Mouse (Mus musculus) kidney, postnatal 10 days (tissue): ENCODE data around the gene Fign.
A peak's percentile ranks its signal among the peaks of the same experiment; 100 is the strongest.

Experiments used
- DNase-seq: peaks from one replicate; pipeline ENCODE4 v3.0.0; 2021; ENCODE audit warnings: mixed read lengths

Fign gene

DNA sequence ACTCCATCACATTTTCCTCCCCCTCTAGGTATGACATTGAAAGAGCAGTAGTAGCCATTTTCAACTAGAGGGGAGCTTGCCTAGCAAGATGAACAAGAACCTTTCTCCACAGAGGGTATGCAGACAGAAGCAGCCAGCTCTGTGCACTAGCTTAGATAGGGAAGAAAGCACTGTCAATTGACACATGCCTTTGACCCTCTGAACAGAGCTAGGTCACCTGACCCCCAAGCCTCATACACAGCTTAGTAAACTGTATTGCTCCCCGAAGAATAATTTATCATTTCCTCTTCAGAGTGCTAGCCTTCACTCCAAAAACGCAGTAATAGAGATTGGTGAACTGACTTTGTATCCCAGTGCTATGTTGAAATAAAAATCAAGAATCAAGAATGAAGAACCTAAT lies 49.7 kb downstream of the Fign start:
- DNase-seq, result no peak

DNA sequence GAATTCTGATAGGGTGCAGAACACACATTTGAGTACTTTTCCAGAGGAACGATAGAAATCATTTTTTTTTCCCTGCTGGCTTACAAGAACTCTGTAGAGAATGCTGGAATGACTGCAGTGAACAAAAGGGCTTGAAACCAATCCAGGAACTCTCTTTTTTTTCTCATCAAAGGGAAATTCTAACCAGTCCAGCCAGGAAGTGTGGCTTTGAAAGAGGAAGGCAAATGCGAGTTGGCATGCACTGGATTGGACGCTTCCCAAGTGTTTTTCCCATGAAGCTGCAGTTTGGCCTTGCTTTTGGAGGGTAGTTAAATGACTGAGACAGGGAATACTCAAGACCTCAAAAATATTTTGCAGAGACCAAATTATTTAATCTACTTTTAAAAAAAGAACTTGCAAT lies 54.7 kb downstream of the Fign start:
- peak; percentile 65 for DNase-seq

DNA sequence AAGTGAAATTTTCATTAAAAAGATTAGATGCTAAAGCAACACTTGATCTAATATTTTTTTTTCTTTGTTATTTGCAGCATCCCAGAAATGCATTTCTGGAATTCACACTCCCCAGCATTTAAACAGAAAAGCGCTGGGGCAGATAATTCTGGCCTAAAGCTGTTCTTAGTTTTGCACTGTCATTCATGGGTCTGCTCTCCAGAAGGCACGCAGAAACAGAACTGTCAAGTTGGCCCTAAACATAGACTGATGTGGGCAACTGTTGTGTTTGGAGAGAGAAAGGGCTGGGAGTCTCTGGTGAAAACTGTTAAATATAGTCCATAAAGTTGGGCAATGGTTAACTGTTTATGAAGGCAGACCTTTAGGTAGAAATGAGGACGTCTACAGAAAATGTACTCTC lies 62.4 kb downstream of the Fign start:
- no peak for DNase-seq

DNA sequence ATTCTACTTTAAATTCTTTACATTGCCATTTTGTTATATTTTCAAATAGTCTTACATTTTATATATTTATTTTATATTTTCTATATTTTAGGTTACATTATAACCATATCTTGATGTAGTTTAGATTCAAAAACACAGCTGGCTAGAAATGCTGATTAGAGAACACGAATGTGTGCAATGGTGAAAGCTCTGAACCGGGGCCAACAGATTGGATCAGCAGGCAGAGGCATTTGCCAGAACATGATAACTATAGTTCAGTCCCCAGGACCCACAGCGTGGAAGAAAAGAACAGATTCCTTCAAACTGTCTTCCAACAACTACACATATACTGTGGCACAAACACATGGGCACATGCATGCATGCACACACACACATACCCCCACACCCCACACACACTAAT lies 64.0 kb downstream of the Fign start:
- DNase-seq, result peak; percentile 14

DNA sequence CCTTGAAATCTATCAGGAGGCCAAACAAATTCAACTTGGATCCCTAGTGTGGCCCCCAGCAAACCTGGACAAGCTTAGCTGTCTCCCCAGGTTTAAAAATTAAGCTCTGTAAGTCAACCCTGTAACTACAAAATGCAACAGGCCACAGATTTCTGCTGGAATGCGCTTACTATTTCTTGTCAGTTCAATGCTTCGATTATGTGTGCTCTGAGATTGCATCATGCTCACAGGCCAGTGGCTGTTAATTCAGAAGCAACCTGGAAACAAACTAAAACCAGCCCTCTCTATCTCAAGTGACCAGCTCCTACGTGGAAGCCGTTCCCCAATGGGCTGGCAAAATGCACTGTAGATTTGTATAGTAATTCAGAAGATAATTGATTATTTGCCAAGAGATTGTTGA lies 71.9 kb downstream of the Fign start:
- no peak for DNase-seq

DNA sequence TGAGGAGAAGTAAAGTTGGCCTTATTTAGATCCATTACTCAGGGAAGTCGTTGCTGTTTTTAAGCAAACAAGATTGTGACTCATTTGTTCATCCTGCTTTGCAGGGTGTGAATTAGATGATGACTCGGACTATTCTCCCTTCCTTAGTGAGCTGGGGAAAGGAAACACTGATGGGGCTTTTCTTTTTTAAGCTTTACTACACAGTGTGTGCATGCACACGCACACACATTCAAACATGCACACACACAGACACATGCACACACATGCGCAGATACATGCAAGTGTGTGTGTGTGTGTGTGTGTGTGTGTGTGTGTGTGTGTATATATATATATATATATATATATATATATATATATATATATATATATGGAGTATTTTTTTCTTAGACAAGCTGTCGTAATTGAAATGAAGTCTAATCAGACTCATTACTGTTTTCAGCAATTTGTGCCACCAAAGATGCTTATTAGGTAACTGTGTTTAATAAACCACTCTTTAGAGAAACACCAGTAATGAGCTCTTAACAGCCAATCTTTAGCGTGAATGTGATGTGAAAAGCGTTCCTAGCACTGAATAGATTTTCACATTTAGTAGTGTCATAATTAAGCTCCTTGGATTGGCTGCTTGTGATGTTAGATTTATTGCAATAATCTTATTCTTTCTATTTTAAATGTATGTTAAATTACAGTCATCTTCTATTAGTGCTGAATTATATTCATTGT lies 103.4 kb downstream of the Fign start:
- no peak for DNase-seq

DNA sequence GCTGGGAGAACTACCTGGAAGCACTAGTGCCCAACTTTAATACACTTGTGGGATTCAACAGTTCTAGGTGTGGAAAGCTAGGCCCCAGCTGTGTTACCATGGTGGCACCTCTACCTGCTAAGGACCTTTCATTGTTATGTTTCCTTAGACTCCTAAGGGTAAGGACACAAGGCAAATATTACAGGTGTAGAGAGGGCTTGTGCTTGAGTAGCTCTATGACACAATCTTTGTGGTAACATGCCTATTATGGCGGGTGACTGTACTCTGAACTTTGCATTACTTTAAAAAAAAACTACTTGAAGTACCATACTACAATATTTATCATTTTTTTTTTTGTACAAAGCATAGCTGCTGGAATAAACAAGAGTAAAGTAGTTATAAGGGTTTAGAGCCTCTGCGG lies 112.4 kb downstream of the Fign start:
- no peak for DNase-seq

DNA sequence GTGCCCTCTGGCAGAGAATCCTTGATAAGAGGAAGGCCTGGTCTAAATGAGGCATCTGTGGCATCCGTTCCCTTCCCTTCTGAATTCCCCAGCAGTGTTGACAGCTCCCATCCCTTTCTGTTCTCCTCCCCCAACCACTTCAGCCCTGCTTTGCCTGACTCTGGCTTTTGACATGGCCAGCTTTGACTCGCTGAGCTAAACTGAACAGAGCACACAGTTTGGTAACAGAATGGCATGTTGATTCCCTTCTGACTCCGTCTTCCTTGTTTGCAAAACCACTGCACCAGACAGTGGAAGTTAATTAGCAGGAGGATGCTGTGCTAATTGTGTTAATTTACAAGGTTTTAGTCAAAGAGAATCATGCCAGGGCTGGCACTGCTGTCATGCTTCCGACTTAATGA lies 115.5 kb downstream of the Fign start:
- DNase-seq, result no peak

DNA sequence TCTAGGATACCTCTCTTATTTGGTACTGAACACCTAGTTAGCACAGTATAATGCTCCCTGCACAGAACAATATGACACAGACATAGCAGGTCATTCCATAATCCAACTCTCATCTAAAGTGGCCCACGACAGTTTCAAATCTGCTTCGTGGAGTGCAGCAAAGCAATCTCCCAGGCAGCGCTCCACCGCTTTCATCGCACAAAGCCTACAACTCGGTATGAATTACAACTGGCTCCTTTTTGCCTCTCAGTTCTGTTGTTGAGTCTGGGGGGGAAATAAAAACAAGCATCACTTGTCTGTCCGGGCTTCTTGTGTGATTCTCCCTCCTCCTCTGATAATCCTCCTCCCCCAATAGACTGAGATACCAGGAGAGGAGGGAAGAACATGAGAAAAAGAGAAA lies 116.4 kb downstream of the Fign start:
- DNase-seq, result no peak

DNA sequence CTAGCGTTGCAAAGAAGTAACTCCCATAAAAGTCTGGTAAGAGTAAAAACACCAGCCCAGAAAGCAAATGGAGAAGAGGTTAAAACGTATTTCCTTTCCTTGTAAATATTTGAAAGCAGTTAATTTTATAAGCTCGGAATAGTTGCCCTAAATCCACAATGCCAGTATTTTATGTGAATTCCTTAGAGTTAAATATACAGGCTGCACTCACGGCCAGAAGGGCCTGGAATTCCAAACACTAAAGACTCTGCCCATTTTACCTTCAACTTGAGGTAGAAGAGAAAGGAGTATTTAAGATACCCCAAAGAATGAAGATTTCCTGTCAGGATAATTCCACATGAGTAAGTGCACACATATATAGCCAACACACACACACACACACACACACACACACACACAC lies 128.2 kb downstream of the Fign start:
- DNase-seq, result no peak

DNA sequence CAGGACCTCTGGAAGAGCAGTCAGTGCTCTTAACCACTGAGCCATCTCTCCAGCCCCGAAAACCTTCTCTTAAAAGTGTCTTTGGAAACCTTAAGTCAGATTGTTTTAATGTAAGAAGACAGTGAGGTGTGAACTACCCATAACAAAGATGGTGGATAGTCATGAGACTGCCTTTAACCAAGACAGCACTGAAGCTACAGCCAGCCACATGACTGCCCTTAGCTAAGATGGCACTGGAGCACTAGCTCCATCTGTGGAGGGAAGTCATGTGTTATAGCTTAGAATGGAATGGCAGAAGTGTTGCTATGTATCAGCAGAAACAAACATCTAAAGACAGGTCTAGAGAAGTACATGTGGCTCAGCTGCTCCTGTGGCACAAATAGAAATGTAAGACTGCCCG lies 166.8 kb downstream of the Fign start:
- no peak for DNase-seq

DNA sequence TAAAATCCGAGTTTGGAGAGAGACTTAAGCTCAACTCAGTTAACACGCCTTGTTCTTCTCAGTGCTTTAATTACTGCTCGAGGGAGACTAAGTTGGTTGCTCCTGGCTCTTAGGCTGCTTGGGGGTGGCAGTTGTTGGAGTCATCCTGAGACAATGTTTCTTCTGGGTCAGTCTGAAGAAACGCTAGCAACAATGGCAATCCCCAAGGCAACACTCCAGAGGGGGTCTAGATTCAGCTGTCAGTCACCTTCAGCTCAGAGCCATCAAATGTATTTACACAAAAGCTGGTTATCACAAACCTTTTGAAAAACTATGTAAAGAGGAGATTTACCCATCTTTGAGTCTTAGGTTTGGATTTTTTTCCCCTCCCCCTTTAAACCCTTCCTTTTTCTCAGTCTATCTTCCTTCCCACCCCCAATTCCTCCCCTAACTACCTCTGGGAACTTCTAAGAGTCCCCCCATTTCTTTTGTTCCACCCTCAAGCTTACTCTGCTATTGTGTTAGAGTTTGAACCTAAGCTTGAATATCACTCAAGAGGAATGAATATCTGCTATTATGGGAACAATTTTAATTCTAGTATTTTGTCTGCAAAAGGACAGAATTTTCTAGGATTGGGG lies 171.2 kb downstream of the Fign start:
- no peak for DNase-seq

DNA sequence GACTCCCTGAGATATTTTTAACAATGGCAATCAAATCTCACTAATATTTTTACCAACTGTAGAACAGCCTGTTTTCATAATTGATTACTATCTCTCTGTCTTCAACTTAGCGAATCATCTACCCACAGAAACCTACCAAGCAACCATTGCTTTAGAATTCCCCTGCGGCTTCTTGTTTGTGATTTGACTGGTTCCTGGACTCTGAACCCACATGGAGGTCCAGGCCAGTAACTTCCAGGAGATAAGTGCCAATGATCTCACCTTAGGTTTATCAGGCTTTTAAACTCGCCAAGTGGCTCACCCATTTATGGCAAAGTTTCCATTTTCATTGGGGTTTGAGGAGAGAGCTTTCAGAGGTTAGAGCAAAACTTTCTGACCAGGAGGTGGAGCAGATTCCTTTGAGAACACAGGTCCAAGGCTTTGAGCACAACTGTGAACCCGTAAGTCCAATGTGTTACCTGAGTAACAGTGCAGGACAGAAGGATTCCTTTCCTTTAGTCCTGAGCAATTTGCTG lies 172.1 kb downstream of the Fign start:
- no peak for DNase-seq
